ENCODE assay signal across 22 mouse cellular contexts in genomic region chr14:122714911-122715310, GRCm38 (mm10).
A peak's percentile ranks its signal among the peaks of the same experiment; 100 is the strongest.
DNase-seq lines count a peak whose midpoint lies in the region; ATAC-seq lines count a peak whose summit lies in the region.
"Had no signal": no experiment of that assay in that cellular context is flagged by ENCODE, and none has a peak within 500 bp of the region (broad histone marks: within the 10 kb centered on the region; RNA-seq: fewer than 3 reads in every experiment).

No protein-coding gene starts in this region.

- no peak overlapping the region for H3K27ac ChIP-seq in kidney, embryonic 16.5 days (ENCODE audit: low read length)
- H3K27ac ChIP-seq: embryonic facial prominence, embryonic 12.5 days; heart, embryonic 15.5 days; hindbrain, embryonic 15.5 days; left cerebral cortex, adult 2 months; liver, embryonic 13.5 days; lung, embryonic 15.5 days had no signal

- H3K4me2 ChIP-seq in kidney, embryonic 16.5 days (replicated peaks; ENCODE audit: low read depth, low read length): no peak overlapping the region
- H3K4me2 ChIP-seq: embryonic facial prominence, embryonic 12.5 days; heart, embryonic 15.5 days; hindbrain, embryonic 15.5 days; liver, embryonic 13.5 days; lung, embryonic 15.5 days had no signal

- H3K4me3 ChIP-seq in kidney, embryonic 16.5 days (ENCODE audit: low read length): no peak overlapping the region
- H3K4me3 ChIP-seq: embryonic facial prominence, embryonic 12.5 days; heart, embryonic 15.5 days; hindbrain, embryonic 15.5 days; left cerebral cortex, adult 2 months; liver, embryonic 13.5 days; lung, embryonic 15.5 days had no signal

- WGBS in kidney, embryonic 16.5 days: 50% methylated on average over 1 of the region's 1 CpGs

- DNase-seq in 3T3-L1 (ENCODE audit: low read depth, low spot score): peak; percentile 36
- DNase-seq in natural killer cell, adult 2 months (ENCODE audit: low spot score in 2 of 2): no peak
- DNase-seq in heart, postnatal 4 days: no peak
- DNase-seq: adrenal gland, adult 2 months; cerebellum, adult 11-12 months; cerebellum, postnatal 10 days; gastrocnemius, postnatal 10 days; heart, postnatal 36 days; layer of hippocampus, adult 9-11 months; liver, embryonic 13.5 days; lung, postnatal 36 days had no signal

- H3K36me3 ChIP-seq in kidney, embryonic 16.5 days (ENCODE audit: insufficient read depth, low read length): no peaks in the 10 kb centered on the region
- H3K36me3 ChIP-seq: embryonic facial prominence, embryonic 12.5 days; heart, embryonic 15.5 days; hindbrain, embryonic 15.5 days; liver, embryonic 13.5 days; lung, embryonic 15.5 days had no signal

- no peaks in the 10 kb centered on the region for H3K9me3 ChIP-seq in kidney, embryonic 16.5 days (ENCODE audit: low read length)
- H3K9me3 ChIP-seq: embryonic facial prominence, embryonic 12.5 days; heart, embryonic 15.5 days; hindbrain, embryonic 15.5 days; liver, embryonic 13.5 days; lung, embryonic 15.5 days had no signal

- H3K27me3 ChIP-seq in kidney, embryonic 16.5 days (ENCODE audit: insufficient read depth, low read length): no peaks in the 10 kb centered on the region
- H3K27me3 ChIP-seq: embryonic facial prominence, embryonic 12.5 days; heart, embryonic 15.5 days; hindbrain, embryonic 15.5 days; liver, embryonic 13.5 days; lung, embryonic 15.5 days had no signal

- no peak overlapping the region for H3K9ac ChIP-seq in kidney, embryonic 16.5 days (replicated peaks; ENCODE audit: low read length)
- H3K9ac ChIP-seq: embryonic facial prominence, embryonic 12.5 days; heart, embryonic 15.5 days; hindbrain, embryonic 15.5 days; liver, embryonic 13.5 days; lung, embryonic 15.5 days had no signal

- peak; percentile 38 for ATAC-seq in CD4-positive, CD25-positive, alpha-beta regulatory T cell, adult 4 months
- ATAC-seq in activated CD4-positive, CD25-positive, alpha-beta regulatory T cell, adult 4 months: peak; percentile 14
- peak; percentile 21 for ATAC-seq in inflammation-experienced regulatory T-cells, adult 6 months
- ATAC-seq in kidney, embryonic 16.5 days (ENCODE audit: low FRiP score, low TSS enrichment): no peak
- ATAC-seq: forebrain, embryonic 16.5 days; intestine, embryonic 16.5 days had no signal

- H3K4me1 ChIP-seq in kidney, embryonic 16.5 days (ENCODE audit: insufficient read depth, low read length): peaks cover 1% of the 10 kb centered on the region; the same call in 1 of the 2 replicates
- H3K4me1 ChIP-seq: embryonic facial prominence, embryonic 12.5 days; heart, embryonic 15.5 days; hindbrain, embryonic 15.5 days; liver, embryonic 13.5 days; lung, embryonic 15.5 days had no signal
